Mouse (Mus musculus): Measurements from ENCODE around the gene Ttc19. TPM values are rescaled to one million over a fixed set of nuclear protein-coding genes. Genes with fewer than 3 reads are reported as not detected.
"Not testable (repeated sequence)": the region's sequence is repeated elsewhere in the genome, so short reads cannot be mapped to it uniquely, and the experiment has no call there.

Gene Ttc19
- polyA plus RNA-seq, 1 experiment from 2014 or later = 3.9 TPM

DNA sequence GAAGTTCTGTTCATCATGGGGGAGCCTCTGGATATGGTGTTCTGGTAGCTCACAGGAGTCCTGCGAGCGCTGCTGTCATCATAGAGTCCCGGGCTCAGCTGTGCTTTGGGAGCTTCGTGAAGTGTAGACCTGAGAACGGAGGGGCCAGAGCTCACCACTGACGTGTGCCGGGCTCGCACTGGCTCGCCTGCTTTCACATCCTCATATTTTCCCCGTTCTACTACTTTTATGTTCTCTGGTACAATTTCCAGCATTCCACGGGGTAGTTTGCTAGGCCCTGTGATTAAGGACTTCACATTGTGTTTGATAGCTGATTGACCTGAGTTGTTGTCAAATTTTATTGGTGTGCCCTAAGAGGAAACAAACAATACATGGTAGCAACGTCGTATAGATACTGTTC is 61.7 kb downstream of the Ttc19 start:
- Histone ChIP-seq H3K27me3 (no peaks in the 10 kb centered on the region), H3K36me3 (peaks cover 68% of the 10 kb centered on the region)
- 87% methylated on average over 13 of the region's 13 CpGs for WGBS (ENCODE audit: insufficient replicate concordance)

DNA sequence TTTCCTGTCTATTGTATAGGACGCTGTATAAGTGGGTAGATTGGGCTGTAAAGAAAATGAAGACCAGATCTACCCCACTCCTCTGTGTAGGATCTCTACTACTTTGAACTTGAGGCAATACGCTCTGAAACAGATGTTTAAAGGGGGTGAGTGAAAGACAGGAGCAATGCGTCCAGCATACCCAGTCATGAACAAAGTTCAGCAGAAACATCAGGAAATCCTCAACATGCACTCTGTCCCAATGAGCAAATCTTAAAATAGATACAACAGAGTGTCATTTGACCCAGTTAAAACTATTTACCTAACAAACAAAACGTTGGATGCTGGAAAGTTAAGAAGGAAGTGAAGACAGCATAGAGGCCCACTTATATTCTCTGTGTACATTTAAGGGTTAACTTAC is 70.7 kb downstream of the Ttc19 start:
- Histone ChIP-seq H3K9me3 (replicated peaks) (no peaks in the 10 kb centered on the region), H3K36me3 (peaks cover 69% of the 10 kb centered on the region), H3K27me3 (no peaks in the 10 kb centered on the region), H3K4me1 (replicated peaks) (no peaks in the 10 kb centered on the region), H3K4me3 (replicated peaks) (no peak overlapping the region), H3K9ac (no peak overlapping the region), H3K4me2 (no peak overlapping the region), H3K27ac (no peak overlapping the region)
- 69% methylated on average over 4 of the region's 4 CpGs for WGBS (ENCODE audit: insufficient replicate concordance)
- no peak for DNase-seq
- no peak for ATAC-seq (ENCODE audit: low read depth)

More for the DNA sequence above, 61.7 kb downstream of the Ttc19 start:
- no peak overlapping the region for H3K4me2 ChIP-seq
- H3K4me3 ChIP-seq (replicated peaks) = no peak overlapping the region
- no peak overlapping the region for H3K27ac ChIP-seq
- no peak for ATAC-seq (ENCODE audit: low read depth)
- no peaks in the 10 kb centered on the region for H3K9me3 ChIP-seq (replicated peaks)
- no peak for DNase-seq
- no peaks in the 10 kb centered on the region for H3K4me1 ChIP-seq (replicated peaks)
- H3K9ac ChIP-seq = no peak overlapping the region

- H3K36me3 ChIP-seq = peaks cover 68% of the 10 kb centered on the region
These were observed 73.9 kb downstream of the Ttc19 start for GRCm38 (mm10) chr11:62355216-62355615.

DNA sequence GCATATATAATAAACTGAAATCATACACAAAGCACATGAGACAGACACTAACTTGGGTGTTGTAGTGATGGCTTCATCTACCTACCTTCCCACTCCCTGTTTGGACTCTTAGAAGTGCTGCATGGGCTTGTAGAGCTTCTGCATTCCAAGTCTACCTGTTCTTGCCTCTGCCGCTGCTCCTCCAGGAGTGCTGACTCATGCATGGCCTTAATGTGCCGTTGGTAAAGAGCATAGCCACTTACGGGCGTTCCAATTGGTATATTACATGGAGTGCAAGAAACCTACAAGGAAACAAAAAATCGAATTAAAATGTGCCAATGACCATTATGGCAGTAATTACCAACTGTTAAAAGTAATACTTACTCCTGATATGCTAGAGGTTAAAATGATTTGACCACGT is 85.6 kb downstream of the Ttc19 start:
- Histone ChIP-seq H3K36me3 (peaks cover 61% of the 10 kb centered on the region), H3K4me3 (replicated peaks) (no peak overlapping the region), H3K4me2 (no peak overlapping the region), H3K9ac (no peak overlapping the region), H3K9me3 (replicated peaks) (no peaks in the 10 kb centered on the region), H3K4me1 (replicated peaks) (no peaks in the 10 kb centered on the region), H3K27ac (no peak overlapping the region), H3K27me3 (no peaks in the 10 kb centered on the region)
- DNase-seq = no peak
- no peak for ATAC-seq (ENCODE audit: low read depth)
- WGBS (ENCODE audit: insufficient replicate concordance) = 82% methylated on average over 6 of the region's 6 CpGs

More at GRCm38 (mm10) chr11:62355216-62355615, 73.9 kb downstream of the Ttc19 start:
- Histone ChIP-seq H3K4me1 (replicated peaks) (no peaks in the 10 kb centered on the region), H3K4me2 (no peak overlapping the region), H3K9me3 (replicated peaks) (no peaks in the 10 kb centered on the region), H3K4me3 (replicated peaks) (no peak overlapping the region), H3K27ac (no peak overlapping the region), H3K27me3 (no peaks in the 10 kb centered on the region), H3K9ac (no peak overlapping the region)
- DNase-seq (no peak), ATAC-seq (ENCODE audit: low read depth) (no peak)
- WGBS (ENCODE audit: insufficient replicate concordance) = 90% methylated on average over 2 of the region's 2 CpGs

- no peak overlapping the region for H3K4me3 ChIP-seq (replicated peaks)
- DNase-seq = no peak
- H3K27ac ChIP-seq = no peak overlapping the region
- peaks cover 61% of the 10 kb centered on the region for H3K36me3 ChIP-seq
- no peaks in the 10 kb centered on the region for H3K9me3 ChIP-seq (replicated peaks)
- H3K9ac ChIP-seq = no peak overlapping the region
- H3K4me2 ChIP-seq = no peak overlapping the region
- no peaks in the 10 kb centered on the region for H3K4me1 ChIP-seq (replicated peaks)
- no peaks in the 10 kb centered on the region for H3K27me3 ChIP-seq
- no peak for ATAC-seq (ENCODE audit: low read depth)
These were observed 88.7 kb downstream of the Ttc19 start for GRCm38 (mm10) chr11:62369924-62370323.

DNA sequence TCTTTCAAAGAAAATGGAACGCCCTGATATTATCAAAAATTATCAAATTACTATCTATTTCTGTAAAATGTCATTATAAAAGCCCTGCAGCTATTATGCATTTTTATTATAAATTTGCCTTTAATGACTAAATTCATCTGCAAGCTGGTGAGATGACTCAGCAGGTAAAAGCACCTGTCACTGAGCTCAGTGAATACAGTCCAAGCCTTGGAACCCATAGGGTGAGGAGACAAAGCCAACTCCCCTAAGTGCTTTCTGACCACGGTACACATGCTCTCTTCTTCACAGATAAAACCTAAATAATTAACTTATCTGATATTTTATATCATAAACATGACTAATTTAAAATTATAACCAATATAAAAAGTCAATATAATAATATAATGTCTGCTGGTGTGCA is 90.5 kb downstream of the Ttc19 start:
- 79% methylated on average over 2 of the region's 2 CpGs for WGBS (ENCODE audit: insufficient replicate concordance)
- Histone ChIP-seq H3K9me3 (replicated peaks) (no peaks in the 10 kb centered on the region), H3K4me3 (replicated peaks) (no peak overlapping the region), H3K4me1 (replicated peaks) (no peaks in the 10 kb centered on the region), H3K27me3 (no peaks in the 10 kb centered on the region), H3K36me3 (peaks cover 61% of the 10 kb centered on the region), H3K9ac (no peak overlapping the region), H3K27ac (no peak overlapping the region), H3K4me2 (no peak overlapping the region)
- DNase-seq = no peak
- no peak for ATAC-seq (ENCODE audit: low read depth)

DNA sequence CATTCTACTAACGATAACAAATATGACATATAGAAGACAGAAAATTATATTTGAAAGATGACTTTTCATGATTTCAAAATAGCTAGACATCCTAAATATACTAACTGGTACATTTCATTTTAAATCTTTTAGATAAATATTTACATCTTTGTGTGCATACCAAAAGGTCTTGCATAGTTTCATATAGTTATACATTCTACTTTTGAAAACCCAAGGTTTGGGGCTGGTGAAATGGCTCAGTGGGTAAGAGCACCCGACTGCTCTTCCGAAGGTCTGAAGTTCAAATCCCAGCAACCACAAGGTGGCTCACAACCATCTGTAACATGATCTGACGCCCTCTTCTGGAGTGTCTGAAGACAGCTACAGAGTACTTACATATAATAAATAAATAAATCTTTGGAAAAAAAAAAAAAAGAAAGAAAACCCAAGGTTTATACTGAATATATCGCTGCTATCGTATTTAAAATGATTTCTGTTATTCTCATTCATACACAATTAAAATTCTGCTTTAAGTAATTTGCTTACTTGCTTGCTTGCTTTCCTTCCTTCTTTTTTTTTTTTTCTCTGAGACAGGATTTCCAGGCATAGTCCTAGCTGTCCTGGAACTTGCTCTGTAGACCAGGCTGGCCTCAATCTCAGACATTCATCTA is 96.1 kb downstream of the Ttc19 start:
- peaks cover 54% of the 10 kb centered on the region for H3K36me3 ChIP-seq
- H3K4me2 ChIP-seq; H3K9me3 ChIP-seq (replicated peaks); ATAC-seq (ENCODE audit: low read depth); H3K27me3 ChIP-seq; H3K4me1 ChIP-seq (replicated peaks); H3K9ac ChIP-seq; DNase-seq; H3K27ac ChIP-seq; H3K4me3 ChIP-seq (replicated peaks): not testable (repeated sequence)
- 77% methylated on average over 6 of the region's 6 CpGs for WGBS (ENCODE audit: insufficient replicate concordance)

Other genes starting within 250 kb of the Ttc19 start
- gene Adora2b, start 32.5 kb upstream of the Ttc19 start, polyA plus RNA-seq (2015; fragmentation: Nextera tagmentation; extraction: Ambion mirVana) = 0.39 and 0.58 TPM in 2 replicates
- gene Zswim7, start 98 bp upstream of the Ttc19 start, polyA plus RNA-seq (2015; fragmentation: Nextera tagmentation; extraction: Ambion mirVana) = 11.3 and 13.0 TPM in 2 replicates
- 5.4 and 6.2 TPM in 2 replicates for gene Pigl, start 177.0 kb downstream of the Ttc19 start, polyA plus RNA-seq (2015; fragmentation: Nextera tagmentation; extraction: Ambion mirVana)
- 76.6 and 79.2 TPM in 2 replicates for gene Ncor1, start 177.1 kb downstream of the Ttc19 start, polyA plus RNA-seq (2015; fragmentation: Nextera tagmentation; extraction: Ambion mirVana)